Mouse (Mus musculus): ENCODE data around the gene Glrb.

Gene Glrb

DNA sequence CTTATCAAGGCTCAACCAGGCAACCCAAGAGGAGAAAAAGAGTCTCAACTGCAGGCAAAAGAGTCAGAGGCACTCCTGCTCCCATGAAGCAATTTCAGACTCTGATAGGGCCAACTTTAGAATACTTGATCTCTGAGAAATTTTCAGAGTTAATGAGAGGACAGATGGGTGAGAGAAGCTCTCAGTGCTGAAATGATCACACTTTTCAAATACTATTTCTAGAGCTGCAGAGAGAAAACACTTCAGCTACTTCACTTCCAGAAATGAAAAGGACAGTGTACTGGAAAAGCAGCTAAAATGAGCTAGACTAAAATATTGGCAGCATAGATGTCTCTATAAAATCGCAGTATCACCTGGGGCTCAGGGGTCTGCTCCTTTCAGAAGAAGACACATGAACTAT lies 94.8 kb downstream of the Glrb start:
- no peak for DNase-seq

DNA sequence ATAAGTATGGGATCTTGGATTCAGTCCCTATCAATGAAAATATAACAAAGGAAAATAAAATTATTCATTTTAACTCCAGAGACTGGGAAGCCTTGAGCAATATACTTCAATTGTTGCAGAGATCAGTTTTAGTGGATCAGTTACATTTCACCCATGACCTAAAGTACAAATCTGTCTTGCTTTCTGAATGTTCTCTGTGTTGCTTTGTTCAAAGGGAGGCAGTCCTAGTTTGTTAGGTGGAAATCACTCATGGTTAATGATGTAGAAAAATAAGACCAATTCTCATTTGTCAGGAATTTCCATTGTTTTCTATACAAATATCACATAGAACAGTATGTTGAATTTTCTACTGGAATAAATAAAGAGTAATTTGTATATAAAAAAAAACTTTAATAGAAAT lies 99.7 kb downstream of the Glrb start:
- no peak for DNase-seq

DNA sequence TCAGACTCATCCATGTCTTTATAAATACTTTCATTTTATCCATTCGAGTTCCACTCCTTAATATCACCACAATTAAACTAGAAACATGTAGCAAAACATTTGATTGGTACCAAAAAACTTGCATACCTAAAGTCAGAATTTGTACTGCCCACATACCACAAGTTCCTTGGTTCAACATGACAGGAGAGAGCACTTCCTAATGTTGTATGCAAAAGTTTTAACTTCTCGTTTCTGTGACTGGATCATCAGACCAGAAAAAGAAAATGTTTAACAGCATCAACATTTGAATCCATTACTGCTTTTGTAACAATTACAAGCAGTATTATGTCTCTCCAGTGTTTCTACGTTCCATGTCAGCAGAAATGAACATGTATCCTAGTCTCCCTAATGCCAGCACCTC lies 101.2 kb downstream of the Glrb start:
- no peak for DNase-seq

DNA sequence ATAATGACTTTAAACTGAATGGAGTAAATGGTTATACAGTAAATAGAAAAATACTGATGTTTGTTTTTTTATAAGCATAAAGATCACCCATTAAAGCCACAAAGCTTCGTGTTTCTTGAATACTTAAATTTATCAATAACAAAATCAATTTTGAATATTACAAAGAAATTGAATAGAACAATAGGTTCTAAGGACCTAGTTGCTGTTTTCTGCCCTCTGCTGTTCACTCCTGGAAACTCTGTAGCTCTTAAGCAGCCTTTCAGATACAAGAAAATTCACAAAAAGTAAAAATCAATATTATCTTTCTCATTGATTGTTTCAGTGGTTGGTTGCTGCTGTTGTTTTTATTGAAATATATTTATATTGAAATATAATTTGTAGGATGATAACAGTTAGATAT lies 108.1 kb downstream of the Glrb start:
- DNase-seq = peak; percentile 13

DNA sequence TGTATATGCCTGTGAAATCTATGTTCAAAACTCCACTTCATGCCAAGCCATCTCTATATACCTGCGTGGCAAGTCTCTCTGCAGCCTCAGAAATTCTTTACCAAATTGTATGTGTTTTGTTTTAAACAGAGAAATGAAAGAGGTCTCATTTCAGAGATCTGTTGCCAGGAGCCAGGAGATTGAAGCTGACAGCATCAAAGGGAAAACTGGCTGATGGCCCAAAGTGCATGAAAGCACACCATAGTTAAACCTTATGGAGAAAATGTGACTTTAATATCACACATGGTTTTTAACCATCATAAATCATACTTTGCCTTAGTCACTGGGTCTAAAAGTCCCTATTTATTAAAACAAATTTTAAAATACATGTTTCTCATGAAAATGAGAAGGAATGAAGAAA lies 109.6 kb downstream of the Glrb start:
- DNase-seq = no peak

DNA sequence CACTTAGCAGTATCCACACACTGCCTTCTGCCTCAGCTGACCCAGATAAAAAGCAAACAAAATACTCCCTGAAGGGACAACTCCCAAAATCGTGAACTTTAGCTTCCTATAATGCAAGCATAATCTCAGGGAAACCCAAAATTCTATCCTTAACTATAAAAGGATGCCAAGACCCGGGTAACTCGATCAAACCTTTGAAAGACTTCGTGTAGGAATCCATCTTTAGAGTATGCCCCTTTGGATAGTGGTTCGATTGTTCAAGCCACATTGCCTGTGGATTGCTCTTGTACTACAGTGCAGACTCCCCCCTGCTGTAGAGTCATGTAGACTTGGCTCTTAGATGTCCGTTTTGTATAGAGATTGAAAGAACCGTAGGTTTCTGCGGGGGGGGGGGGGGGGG lies 110.2 kb downstream of the Glrb start:
- DNase-seq = no peak

DNA sequence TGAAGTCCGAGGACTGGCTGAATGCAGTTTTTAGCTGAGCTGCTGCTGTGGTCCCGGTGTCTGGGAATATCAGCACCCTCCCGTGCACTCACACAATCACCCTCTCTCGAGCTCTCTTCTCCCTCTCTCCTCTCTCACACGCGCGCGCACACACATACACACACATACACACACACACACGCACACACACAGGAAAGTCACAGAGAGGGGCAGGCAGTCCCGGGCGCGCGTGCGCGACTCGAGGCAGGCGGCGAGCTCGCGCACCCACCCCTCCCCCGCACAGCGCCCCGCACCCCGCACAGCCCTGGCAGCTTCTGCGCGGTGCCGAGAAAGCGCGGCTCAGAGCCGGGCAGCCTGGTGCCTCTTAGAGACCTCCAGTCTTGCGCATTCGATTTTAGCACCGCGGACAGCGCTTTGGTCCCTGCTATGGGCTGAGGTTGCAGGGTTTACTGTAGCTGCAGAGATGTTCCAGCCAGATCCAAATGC lies 110.8 kb downstream of the Glrb start, which contains the start of gene Gria2:
TSS of gene Gria2 (minus strand) at position 240 of the 486 bp plus-strand sequence.
- DNase-seq = peak; percentile 90

DNA sequence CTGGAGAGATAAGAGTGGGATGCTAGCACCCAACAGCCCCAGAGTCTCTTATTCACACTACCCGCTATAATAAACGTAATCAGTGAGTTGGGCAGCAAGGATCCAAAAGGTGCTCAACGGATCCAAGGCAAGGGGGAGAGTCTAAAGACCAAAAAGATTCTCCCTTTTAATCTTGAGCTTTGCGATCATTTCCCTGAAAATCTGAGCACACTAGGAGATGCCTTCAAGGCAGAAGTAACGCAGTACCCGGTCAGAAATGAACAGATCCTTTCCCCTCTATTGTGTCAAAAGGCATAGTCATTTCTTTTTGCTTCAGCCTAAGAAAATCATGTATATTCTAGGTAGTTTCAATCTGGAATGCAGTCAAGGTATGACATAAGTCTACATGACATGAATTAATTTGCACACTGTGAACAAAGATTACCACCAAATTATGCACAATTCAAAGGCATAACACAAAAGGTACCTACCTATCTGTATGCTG lies 111.6 kb downstream of the Glrb start:
- DNase-seq = no peak

DNA sequence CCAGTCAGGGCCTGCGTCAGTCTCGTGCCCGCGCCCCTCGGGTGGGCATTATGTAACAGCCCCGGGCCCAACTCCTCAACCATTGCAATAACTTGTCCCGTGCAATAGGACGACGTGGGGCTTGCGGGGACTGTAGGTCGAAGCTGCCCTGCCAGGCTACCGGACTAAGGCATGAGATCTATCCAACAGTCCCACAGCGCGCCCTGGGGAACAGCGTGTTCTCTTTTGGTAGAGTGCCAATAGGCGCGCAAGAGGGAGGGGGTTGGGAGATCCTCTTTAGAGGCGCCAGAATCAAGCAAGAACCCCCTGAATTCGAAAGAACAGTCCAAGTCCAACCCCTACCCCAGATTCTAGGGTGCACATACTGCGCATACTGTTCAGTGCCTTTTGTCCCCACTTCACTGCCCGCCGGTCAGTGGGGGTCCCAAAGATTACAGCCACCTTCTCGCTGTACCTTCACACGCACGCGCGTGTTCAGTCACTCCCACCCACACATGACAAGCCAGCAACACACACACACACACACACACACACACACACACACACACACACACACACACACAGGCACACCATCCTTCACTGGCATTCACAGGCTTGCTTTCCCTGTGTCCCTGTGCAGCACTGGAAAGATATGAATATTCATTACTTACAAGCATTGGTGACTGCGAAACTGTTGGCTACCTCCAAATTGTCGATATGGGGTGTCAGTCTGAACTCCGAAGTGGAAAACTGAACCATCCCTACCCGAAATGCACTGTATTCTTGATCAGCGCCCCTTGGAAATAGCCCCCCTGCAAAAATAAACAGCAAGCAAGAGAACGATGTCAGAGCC lies 112.2 kb downstream of the Glrb start:
- peak; percentile 30 for DNase-seq

DNA sequence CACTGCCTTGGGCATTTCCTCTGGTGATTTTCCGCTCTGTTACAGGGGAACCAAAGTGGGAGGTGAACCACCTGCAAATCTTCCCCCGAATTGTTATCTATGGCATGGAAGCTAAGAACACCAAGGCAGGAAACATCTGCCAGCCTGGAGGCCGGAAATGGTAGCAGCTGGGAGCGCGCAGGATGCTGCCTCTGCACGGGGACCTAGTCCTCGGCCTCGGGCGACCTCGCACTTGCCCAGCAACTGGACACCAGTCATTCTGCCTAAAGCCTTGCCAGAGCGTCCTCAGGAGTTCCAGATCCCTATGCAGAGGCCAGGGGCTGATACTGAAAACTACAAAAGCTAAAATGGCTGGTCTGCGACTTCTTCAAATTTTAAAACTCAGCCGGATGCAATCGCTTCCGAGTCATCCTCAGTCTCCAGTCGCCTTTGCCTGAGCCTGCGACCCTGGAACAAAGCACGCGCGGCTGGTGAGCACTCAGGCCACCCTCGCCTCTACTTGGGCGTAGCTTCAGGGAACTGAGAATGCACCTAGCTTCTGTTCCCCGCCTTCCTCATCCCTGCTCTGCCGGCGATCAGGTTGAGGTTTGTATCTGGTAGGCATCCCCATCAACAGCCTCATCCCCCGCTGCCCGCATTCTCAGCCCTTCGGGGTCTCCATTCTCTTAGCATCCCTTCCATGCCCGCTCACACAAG lies 113.0 kb downstream of the Glrb start:
- DNase-seq = peak; percentile 49

DNA sequence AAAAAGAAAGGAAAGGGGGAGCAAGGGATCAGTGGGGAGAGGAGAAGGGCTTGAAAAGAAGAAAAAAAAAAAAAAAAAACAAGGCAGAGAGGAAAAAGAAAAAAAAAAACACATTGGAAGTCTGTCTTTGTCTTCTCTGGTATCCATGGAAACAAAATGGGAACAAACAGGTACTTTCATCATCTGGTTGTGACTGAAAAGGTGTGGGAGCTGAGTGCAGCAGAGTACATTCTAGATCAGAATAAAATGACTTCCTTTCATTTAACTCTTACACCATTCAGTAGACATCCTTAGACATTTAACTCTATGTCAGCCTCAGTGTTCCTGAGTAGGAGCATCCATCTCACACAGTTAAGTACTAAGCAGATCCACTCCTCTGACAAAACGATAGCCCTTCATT lies 115.5 kb downstream of the Glrb start:
- no peak for DNase-seq

DNA sequence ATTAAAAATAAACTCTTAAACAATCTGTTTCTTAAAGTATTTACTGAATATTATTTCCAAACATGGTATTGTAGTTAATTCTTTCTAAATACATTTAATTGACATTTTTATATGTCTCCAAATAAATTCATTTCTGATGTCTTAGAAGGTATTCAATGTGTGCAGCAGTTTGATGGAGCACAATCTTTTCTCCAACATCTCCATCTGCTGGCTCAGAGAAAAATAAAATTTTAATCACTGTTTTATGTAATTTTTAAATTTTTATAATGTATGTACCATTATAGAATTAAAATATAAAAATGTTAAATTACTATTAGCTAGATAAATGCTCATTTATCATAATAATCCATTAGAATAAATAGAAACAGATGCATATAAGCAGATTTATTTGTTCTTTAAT lies 116.7 kb downstream of the Glrb start:
- DNase-seq = no peak

DNA sequence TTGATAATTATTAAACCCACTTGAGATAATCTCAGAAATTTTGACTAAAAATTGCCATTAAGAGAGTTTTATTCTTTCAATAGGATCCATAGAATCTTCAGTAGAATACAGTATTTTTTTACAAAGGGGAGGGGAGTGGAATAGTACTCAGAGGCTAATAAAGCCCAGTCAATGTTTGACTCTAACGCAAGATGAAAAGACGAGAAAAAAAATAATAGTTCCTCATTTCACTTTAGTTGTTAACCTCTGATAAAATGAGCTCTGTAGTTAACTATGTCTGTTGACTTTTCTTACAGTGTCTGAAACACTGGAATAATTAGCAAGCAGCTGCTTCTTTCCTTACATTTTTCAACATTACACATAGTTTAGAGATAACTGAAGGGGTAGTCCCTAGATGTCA lies 118.2 kb downstream of the Glrb start:
- no peak for DNase-seq
